Mouse (Mus musculus) small intestine, adult 2 months (tissue): Measurements from ENCODE around the gene Igsf9.

ENCODE experiments used
- CTCF ChIP-seq: fragments of 200-500 bp; IDR thresholded peaks from 2 replicates; pipeline ENCODE4 v1.5.1; 2012; ENCODE audit warnings: low read depth, mild to moderate bottlenecking, control low read depth, inconsistent platforms, low read length, moderate library complexity, mixed read lengths; ENCODE audit not compliant: insufficient replicate concordance, insufficient read length; ENCODE audit errors: extremely low read depth
- POLR2A ChIP-seq: fragments of 200-500 bp; IDR thresholded peaks from 2 replicates; pipeline ENCODE4 v1.6.1; 2012; ENCODE audit warnings: low read depth, mild to moderate bottlenecking, control low read depth, inconsistent platforms, low read length, moderate library complexity

DNA sequence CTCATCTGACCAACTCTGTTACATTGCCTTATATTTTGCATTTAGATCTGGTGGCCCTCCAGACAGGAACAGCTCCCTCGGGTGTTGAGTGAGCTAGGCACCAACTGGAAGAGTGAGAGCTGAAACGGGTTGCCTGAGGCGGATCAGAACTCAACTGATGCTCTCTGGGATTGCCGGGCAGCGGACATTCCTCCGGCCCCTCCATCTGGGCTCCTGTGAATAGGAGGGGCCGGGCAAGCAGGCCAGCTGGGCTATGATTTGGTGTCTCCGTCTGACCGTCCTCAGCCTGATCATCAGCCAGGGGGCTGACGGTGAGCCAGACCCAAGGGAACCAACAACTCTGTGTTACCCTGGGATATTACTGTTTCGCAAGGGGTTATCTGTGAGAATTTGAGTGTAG lies 2.6 kb downstream of the Igsf9 start:
- no peak for TF ChIP-seq POLR2A
- no peak for TF ChIP-seq CTCF
